Mouse (Mus musculus): ENCODE data around the gene Ccdc51. TPM values are rescaled to one million over a fixed set of nuclear protein-coding genes. Genes with fewer than 3 reads are reported as not detected.

The Ccdc51 gene
- total RNA-seq, 2 experiments from 2014 or later, result 2.6 to 5.0 TPM

DNA sequence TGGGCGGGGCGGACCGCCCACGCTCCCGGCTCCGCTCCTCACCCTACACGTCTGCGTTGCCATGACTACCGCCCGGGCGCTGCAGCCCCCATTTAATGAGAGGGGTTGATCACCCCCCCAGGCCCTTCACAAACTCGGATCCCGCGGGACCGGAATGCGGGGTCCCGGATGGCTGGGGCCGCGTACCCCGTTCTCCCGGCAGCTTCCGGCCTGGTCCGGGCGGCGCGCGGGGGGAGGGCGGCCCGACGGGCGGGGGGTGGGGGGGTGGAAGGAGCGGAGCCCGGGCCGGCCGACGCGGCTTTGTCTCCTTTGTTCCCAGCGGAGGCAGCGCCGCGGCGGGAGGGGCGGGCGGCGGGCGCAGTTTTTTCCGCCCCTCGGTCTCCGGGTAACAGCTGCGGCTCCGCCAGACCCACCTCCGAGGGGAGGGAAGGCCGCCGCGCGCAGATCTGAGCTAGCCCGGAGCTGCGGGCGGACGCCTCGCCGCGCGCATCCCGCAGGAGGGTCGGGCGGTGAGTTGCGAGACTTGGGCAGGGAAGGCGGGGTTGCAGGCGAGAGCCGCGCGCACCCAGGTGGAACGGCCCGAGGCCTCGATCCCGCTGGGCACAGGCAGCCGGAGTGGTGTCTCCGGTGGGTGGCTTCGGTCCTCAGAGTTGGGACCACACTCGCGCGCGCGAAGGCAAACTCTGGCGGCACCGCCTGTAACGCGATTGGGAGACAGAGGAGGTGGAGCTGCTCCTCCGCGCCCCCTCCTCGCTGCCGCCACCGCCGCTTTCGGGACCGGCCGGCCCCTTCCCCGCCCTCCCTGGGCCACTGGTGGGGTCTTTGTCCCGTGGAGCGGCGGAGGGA, 13.1 kb downstream of the Ccdc51 start, which contains the start of gene Plxnb1:
Gene Plxnb1, plus strand, starts transcription at position 253 of the 846 bp plus-strand sequence.
- ATAC-seq (replicated peaks; ENCODE audit: low FRiP score, poor library complexity, severe bottlenecking), result no peak

DNA sequence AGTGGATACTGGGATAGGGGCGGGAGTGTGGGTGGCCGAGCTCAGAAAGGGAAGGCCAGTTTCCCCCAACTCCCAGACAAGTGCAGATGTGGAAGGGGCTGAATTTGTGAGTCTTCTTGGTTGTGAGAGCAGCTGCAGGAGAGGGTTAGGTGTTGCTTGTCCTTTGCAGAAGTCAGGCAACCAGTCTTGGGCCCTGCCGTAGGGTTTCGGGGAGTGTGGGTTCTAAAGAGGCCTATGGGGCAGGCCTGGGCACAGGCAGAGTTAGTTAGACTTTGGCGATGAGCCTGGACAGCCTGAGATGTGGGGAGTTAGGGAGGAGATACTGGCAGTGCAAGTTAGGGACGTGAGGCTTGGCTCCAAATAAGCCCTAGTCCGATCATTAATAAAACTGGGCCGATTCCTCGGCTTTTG, 14.0 kb downstream of the Ccdc51 start:
- no peak for ATAC-seq (replicated peaks; ENCODE audit: low FRiP score, poor library complexity, severe bottlenecking)

DNA sequence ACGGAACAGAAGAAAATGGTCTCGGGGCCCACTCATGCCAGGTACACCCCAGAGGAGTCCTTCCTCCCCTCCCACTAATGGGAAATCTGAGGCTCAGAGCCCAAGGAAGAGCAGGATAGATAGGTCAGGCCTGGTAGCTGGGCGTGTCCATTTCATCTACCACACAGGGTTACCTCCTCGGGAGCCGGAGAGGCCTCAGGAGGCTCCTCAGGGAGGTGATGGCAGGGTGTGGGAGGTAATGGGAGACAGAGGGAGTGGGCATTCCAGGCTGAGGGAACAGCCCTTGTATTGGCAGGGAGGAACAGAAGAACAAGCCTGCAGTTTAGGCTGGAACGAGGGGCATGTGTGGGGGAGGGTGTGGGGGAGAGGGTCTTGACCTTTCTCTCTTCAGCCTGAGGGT, 14.6 kb downstream of the Ccdc51 start:
- no peak for ATAC-seq (replicated peaks; ENCODE audit: low FRiP score, poor library complexity, severe bottlenecking)

DNA sequence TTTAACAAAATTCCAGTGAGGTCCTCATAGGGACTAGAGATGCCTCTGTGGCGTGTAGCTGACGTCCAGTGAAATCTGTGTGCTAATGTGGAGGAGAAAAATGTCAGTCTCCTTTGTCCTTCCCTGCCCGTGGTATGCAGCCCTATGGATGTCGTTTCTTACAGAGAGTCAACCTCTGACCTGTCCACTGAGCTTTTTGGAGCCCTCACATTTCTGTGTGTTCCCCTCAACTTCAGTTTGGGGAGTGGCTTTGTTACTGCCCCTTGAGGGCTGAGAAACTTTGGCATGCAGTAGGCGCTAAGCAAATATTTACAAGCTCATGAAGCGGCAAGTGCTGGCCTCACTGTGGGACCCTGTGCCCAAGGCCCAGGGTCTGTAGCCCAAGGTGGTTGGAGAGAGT, 15.0 kb downstream of the Ccdc51 start:
- ATAC-seq (replicated peaks; ENCODE audit: low FRiP score, poor library complexity, severe bottlenecking), result no peak

DNA sequence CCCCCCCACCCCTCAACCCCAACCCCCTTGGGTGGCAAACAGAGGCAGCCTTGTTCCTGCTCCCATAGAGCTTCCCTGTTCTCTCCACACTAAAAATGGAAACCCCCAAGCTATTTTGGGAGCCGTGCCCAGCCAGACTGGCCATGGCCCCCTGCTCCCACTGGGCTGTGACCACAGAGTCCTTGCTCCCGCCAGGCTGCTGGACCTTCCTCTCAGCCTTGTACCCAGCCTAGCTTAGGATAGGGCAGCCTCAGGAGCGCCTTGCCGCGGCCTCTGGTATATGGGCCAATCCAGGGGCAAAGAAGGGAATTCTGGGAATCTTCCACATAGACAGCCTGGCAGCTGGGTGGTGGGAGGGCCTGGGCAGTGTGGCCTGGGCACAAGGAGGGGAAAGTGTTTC, 15.5 kb downstream of the Ccdc51 start:
- ATAC-seq (replicated peaks; ENCODE audit: low FRiP score, poor library complexity, severe bottlenecking), result no peak

DNA sequence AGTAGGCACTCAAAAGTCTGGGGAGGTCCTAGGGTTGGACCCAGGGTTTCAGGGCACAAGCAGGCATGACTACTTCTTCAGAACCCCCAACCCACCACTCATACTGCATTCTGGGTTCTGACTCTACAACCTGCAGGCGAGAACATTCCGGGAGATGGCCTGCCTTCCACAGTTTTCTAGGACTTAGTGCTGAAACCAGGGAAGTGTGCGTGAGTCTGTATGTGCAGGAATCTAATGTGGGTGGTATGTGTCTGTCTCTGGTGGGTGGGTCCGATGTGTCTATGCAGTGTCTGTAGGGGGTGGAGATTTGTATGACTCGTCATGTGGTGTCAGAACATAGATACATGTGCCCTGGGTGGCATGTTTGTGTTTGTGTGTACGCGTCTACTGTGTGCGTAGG, 16.1 kb downstream of the Ccdc51 start:
- ATAC-seq (replicated peaks; ENCODE audit: low FRiP score, poor library complexity, severe bottlenecking), result no peak

DNA sequence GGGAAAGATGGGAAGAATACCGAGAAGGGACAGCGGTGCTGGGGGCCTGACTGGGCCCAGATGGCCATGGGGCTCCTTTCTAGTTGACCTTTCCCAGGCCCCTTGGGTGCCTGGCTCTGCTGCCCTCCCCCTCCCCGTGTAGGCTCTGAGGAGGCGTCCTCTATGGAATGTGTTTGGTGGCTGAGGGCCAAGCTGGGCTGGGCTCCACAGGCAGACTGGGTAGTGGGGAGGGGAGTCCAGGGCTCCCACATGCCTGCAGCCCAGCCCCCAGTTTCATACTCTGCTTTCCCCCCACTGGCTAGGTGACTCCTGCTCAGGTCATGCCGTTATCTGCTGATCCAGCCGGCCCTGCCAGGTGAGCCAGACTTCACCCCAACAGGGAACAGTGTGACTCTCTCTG, 16.7 kb downstream of the Ccdc51 start:
- no peak for ATAC-seq (replicated peaks; ENCODE audit: low FRiP score, poor library complexity, severe bottlenecking)

DNA sequence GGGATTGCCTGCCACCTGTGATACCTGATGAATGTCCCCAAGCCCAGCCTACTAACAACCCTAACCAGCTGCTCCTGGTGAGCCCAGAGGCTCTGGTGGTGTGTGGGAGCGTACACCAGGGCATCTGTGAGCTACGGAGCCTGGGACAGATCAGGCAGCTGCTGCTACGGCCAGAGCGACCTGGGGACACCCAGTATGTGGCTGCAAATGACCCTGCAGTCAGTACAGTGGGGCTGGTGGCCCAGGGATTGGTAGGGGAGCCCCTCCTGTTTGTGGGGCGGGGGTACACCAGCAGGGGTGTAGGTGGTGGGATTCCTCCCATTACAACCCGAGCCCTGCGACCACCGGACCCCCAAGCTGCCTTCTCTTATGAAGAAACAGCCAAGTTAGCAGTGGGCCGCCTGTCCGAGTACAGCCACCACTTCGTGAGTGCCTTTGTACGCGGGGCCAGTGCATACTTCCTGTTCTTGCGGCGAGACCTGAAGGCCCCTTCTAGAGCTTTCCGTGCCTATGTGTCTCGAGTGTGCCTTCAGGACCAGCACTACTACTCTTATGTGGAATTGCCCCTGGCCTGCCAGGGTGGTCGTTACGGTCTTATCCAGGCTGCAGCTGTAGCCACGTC, 18.1 kb downstream of the Ccdc51 start:
- no peak for ATAC-seq (replicated peaks; ENCODE audit: low FRiP score, poor library complexity, severe bottlenecking)

DNA sequence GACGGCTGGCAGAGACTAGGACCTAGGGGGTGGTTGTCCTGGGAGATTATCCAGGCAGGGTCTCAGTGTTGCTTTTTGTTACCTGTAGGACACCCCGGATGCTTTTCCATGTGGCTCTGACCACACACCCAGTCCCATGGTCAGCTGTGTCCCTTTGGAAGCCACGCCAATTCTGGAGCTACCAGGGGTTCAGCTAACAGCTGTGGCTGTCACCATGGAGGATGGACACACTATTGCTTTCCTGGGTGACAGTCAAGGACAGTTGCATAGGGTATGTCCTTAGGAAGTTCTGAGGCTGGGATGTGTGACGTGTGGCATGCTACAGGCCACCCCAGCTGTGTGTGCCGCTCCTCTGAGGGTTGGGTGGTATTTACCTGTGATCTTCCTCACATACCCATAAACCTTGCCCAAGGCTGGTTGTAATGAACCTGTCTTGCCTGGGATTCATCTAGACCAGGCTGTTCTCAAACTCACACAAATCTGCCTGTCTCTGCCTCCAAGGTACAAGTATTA, 19.7 kb downstream of the Ccdc51 start:
- no peak for ATAC-seq (replicated peaks; ENCODE audit: low FRiP score, poor library complexity, severe bottlenecking)

DNA sequence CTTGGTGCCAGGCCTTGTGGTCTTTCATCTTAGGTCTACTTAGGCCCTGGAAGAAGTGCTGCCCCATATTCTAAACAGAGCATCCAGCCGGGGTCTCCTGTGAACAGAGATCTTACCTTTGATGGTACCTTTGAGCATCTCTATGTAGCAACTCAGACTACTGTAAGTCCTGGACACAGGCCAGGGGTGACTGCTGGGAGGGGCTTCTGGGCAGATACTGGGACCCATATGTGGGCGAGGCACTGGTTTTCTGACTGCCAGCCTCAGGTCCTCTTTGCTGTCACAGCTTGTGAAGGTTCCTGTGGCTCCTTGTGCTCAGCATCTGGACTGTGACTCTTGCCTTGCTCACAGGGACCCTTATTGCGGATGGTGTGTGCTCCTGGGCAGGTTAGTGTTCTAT, 20.2 kb downstream of the Ccdc51 start:
- no peak for ATAC-seq (replicated peaks; ENCODE audit: low FRiP score, poor library complexity, severe bottlenecking)

DNA sequence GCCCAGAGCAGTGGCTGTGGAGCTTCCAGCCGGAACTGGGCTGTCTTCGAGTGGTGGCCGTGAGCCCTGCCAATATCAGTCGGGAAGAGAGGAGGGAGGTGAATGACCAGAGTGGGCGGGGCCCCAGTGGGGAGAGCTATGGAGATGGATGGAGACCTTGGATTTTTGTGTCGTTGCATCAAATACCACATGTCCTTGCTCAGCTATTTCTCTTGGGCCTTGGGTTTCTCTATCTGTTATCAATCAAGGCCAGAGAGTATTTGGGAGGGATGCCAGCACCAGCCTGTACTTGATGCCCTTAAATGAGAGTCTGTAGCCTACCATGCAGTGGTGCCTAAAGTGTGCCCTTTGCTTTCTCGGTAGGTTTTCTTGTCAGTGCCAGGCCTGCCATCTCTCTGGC, 21.0 kb downstream of the Ccdc51 start:
- ATAC-seq (replicated peaks; ENCODE audit: low FRiP score, poor library complexity, severe bottlenecking), result no peak

DNA sequence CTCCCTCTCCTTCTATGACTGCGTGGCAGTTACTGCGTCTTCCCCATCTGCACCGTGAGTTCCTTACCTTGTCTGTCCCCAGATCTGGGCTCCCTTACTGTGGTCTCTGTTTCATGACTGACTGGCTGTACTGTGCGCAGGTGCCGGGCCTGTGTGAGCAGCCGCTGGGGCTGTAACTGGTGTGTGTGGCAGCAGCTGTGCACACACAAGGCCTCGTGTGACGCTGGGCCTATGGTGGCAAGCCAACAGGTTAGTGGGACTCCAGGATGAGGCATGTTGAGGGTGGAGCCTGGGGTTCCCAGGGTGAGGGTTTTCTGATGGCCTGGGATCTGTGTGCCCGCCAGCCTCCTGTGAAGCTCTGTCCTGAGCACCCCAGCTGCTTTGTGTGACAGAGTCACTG, 21.8 kb downstream of the Ccdc51 start:
- no peak for ATAC-seq (replicated peaks; ENCODE audit: low FRiP score, poor library complexity, severe bottlenecking)

DNA sequence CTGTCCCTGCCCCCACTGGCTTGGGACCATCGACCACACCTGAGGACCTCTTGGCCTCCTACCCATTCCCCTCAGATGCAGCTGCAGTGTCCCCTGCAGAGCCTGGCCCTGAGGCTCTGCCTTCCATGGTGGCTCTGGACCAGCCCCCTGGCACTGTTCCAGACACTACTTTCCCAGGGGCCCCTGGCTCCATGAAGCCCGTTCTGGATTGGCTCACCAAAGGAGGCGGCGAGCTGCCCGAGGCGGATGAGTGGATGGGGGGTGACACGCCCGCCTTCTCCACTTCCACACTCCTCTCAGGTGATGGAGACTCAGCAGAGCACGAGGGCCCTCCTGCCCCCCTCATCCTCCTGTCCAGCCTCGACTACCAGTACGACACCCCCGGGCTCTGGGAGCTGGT, 22.7 kb downstream of the Ccdc51 start:
- no peak for ATAC-seq (replicated peaks; ENCODE audit: low FRiP score, poor library complexity, severe bottlenecking)

DNA sequence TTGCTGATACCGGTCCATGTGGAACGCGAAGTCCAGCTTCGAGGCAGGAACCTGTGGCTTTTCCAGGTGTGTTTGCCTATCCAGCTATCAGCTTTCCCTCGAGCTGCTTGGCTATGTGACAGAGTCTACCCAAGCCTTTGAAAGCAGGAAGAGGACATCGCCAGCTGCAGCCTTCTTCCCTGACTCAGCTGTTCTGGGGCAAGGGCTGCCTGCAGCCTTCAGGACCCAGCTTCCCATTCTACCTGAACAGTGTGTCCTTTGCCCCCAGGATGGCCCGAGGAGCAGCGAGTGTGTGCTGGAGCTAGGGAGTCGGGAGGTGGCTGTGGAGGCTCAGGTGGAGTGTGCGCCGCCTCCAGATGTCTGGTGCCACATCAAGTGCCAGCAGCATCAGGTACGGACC, 23.4 kb downstream of the Ccdc51 start:
- no peak for ATAC-seq (replicated peaks; ENCODE audit: low FRiP score, poor library complexity, severe bottlenecking)

DNA sequence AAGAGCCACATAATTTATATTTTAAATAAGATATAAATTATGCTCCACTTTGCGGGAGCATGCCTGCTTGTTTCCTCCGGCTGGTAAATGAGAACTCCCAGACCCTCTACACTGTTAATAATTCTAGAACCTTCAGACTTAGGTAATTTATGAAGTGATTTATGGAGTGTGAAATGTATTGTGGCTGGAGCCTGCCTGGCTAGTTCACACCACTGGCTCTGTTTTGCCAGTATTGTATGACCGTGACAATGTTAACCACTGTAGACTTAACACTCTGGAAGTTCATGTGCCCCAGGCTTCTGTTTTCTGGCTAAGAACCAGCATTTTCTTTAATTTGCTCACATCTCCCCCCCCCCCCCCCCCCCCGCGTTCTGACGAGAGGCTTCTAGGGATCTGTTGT, 25.0 kb downstream of the Ccdc51 start:
- ATAC-seq (replicated peaks; ENCODE audit: low FRiP score, poor library complexity, severe bottlenecking), result no peak

DNA sequence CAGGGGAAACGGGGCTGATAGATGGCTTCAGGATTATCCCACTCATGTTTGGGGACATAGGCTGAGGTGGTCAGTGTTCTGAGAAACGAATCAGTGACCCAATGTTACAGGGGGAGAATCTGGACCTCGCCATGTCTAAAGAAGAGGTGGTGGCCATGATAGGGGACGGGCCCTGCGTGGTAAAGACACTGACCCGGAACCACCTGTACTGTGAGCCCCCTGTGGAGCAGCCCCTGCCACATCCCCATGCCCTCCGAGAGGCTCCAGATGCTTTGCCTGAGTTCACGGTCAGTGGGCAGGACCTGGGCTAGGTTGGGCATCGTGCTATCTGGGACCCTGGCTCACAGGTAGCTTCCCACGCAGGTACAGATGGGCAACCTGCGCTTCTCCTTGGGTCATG, 27.9 kb downstream of the Ccdc51 start:
- no peak for ATAC-seq (replicated peaks; ENCODE audit: low FRiP score, poor library complexity, severe bottlenecking)

DNA sequence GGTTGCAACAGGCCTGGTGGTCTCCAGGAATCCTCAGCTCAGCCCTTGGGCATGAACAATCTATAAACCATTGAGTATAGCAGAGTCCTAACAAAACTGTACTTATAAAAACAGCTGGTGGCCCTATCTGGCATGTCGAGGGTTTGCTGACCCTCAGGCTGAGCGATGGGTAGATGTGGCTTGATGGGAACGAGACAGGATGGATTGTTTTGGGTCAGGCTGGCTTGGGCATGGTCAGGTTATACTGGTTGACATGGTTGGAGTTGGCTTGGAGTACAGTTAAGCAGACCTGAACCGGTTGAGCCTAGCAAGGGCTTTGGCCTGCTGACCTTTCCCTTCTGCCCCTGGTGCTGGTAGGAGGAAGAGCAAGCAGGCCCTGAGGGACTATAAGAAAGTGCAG, 28.8 kb downstream of the Ccdc51 start:
- no peak for ATAC-seq (replicated peaks; ENCODE audit: low FRiP score, poor library complexity, severe bottlenecking)

DNA sequence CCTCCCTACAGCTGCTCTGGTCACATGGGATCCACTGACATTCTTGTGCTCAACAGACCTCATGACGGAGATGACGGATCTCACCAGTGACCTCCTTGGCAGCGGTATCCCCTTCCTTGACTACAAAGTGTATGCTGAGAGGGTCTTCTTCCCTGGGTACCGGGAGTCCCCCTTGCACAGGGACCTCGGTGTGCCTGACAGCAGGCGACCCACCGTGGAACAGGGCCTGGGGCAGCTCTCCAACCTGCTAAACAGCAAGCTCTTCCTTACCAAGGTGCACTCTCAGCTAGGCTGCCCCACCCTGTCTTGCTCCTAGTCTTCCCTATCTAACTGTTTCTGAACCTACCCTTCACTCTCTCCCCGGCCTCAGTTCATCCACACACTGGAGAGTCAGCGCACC, 29.3 kb downstream of the Ccdc51 start:
- no peak for ATAC-seq (replicated peaks; ENCODE audit: low FRiP score, poor library complexity, severe bottlenecking)

DNA sequence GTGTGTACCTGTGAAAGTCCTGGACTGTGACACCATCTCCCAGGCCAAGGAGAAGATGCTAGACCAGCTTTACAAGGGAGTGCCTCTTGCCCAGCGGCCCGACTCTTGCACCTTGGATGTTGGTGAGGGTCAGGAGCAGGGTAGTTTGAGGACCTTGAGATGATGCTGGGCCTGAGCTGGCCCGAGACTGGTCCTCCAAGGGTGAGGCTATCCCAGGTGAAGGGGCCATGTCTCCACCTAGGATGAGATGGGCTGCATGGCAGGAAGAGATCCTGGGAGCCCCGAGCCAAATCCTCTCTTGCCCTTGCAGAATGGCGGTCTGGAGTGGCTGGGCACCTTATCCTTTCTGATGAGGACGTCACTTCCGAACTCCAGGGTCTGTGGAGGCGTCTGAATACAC, 31.0 kb downstream of the Ccdc51 start:
- no peak for ATAC-seq (replicated peaks; ENCODE audit: low FRiP score, poor library complexity, severe bottlenecking)

DNA sequence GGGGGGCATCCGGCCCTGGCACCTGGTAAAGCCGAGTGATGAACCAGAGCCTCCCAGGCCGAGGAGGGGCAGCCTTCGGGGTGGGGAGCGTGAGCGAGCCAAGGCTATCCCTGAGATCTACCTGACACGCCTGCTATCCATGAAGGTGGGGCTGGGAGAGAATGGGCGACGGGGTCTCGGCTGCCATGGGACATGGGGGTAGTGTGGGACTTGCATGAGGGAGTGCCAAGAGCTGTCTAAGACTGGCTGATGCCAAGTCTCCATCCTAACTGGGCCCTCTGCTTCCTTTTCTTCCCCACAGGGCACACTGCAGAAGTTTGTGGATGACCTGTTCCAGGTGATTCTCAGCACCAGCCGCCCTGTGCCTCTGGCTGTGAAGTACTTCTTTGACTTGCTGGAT, 32.0 kb downstream of the Ccdc51 start:
- ATAC-seq (replicated peaks; ENCODE audit: low FRiP score, poor library complexity, severe bottlenecking), result no peak

DNA sequence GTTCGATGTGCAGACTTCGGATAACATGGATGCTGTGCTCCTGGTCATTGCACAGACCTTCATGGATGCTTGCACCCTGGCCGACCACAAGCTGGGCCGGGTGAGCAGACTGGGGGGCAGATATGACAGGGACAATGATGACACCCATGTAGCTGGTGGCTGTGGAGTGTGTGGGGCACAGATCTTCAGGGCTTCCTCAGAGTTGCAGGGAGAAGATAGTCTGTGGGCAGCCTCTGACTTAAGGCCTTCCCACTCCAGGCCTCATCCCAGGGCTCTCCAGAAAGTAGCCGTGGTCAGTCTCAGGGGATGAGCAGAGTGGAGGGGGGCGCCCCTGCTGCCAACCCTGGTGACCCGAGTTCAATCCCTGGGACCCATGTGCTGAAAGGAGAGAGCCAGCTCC, 32.6 kb downstream of the Ccdc51 start:
- no peak for ATAC-seq (replicated peaks; ENCODE audit: low FRiP score, poor library complexity, severe bottlenecking)

All from erythroid progenitor cell, adult 5-6 weeks (primary cell).